Mouse (Mus musculus) layer of hippocampus, adult 18-20 months (tissue): ENCODE measurements around the gene Polr2j. TPM values are rescaled to one million over a fixed set of nuclear protein-coding genes. Genes with fewer than 3 reads are reported as not detected.

Experiments used
- DNase-seq, 2 experiments: peaks; one replicate each; pipeline ENCODE4 v3.0.0; 2022; ENCODE audit warnings: low spot score in 2 of 2
- microRNA-seq, 2 experiments: library from miRNA; unstranded; fragments of <30 nt; microRNA quantifications; one replicate each; pipeline ENCODE4 v1.2.0; 2021
- total RNA-seq, 2 experiments: library from RNA; stranded (reverse); gene quantifications; 2 replicates each; pipeline ENCODE4 v1.2.3; 2021

Polr2j gene
- total RNA-seq, 2 experiments from 2014 or later = 77.4 to 79.3 TPM

DNA sequence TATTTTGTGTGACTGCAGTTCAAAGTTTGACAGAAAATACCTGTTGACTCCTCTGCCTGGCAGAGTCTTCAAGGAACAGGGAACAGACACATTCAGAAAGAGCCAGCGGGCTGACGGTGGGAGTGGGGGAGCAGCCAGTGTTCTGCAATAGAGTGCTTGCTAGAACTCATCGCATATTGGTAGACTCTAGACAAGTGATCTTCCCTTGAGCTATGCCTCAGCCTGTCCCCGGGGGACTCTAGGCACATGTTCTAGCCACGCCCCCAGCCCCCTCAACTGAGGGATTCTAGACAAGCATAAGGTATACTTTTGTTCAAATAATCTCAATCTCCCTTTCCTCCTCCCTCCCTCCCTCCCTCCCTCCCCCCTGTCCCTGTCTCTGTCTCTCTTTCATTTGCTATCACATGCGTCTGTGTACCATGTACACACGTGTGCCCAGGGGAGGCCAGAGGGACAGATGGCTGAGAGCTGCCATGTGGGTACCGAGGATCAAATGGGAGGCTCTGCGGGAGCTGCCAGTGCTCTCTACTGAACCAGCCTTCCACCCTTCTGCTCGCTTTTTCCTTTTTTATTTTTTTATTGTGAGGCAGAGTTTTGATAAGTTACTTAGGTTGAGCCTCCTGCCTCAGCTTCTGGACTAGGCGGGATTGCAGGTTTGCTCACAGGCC is 47.5 kb downstream of the Polr2j start:
- peak; percentile 54 to 80 for DNase-seq

DNA sequence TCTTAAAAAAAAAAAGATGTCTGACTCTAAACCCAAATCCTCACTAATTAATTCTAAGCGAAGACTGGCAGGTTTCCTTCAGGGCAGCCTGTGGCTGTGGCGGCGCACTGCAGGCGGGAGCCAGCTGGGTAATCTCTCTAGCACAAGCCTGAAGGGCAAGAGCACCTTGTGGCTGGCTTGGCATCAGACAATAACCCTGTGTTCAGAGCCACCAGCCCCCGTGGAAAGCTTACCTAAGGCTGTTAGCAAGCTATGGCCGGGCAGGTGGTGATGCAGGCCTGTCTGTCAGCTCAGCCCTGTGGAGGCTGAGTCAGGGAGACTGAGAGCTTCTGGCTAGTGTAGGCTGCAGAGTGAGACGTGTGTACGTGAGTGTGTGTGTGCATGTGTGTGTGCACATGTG is 48.8 kb downstream of the Polr2j start:
- DNase-seq = no peak

DNA sequence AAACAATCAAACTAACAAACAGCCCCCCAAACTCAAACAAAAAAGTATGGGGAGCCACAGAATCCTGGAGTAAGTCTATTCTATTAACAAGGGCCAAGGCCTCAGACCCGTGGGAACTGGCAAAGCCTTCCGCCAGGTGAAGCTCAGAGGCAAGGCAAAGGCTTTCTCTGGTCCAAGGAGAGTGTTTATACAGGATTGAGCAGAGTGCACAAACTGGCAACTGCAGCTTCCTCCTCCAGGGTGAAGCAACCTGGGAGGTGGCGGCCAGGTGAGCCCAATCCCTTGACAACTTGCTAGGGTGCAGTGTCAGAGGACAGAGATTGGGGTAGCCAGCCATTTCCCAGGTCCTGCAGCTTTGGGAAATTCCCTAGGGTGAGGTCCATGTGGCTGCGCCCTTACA is 50.9 kb downstream of the Polr2j start:
- no peak for DNase-seq

DNA sequence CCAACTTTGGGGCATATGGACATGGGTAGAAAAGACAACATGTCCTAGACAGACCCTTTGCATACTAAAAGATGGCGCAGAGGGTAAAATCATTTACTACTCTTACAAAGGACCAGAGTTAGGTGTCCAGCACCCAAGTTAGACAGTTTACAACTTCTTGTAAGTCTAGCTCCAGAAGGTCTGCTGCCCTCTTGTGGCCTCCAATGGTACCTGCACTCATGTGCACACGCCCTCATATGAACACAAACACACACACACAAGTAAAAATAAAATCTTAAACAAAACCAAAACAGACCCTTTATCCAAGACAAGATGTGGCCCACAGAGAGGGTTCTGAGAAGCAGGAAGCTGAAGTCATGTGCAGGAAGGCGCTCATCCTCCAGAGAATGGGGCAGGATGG is 51.6 kb downstream of the Polr2j start:
- DNase-seq = no peak

DNA sequence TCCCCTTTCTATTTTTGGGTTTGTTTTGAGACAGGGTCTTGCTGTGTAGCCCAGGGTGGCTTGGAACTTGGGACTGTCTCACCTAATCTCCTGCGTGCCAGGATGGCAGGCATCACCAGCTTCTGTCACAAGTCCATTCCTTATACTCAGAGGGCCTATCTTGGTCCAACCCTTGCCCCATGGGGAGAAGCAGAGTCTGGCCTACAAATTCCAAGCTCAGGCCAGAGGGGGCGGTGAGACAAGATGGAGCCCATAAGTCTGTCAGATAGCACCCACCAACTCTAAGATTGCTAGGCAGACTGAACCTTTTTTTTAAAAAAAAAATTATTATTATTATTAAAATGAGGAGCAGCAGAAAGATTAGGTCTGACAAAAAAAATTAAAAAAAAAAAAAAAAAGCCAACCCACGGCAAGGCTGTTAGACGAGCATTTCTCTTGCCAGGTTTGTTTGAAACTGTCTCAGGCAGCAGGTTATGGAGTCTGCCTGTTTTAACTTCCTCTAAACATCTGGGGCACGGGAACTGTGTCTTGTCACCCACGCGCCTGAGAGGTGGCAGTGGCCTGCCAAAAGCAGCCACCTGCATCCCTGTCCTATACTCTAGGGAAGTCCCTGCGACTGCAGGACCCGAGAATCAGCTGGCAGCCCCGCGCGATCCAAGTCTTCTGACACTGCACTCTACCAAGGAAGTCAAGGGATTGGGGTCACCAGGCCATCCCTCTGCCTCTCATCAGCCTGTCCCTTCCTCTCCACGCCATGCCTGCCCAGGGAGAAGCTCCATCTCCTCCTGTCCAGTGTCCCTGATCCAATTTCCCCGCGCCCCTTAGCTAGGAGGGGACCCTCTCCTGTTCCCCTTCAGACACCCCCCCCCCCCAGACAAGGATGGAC is 53.4 kb downstream of the Polr2j start:
- DNase-seq = peak in 1 of 2 experiments; percentile 46

DNA sequence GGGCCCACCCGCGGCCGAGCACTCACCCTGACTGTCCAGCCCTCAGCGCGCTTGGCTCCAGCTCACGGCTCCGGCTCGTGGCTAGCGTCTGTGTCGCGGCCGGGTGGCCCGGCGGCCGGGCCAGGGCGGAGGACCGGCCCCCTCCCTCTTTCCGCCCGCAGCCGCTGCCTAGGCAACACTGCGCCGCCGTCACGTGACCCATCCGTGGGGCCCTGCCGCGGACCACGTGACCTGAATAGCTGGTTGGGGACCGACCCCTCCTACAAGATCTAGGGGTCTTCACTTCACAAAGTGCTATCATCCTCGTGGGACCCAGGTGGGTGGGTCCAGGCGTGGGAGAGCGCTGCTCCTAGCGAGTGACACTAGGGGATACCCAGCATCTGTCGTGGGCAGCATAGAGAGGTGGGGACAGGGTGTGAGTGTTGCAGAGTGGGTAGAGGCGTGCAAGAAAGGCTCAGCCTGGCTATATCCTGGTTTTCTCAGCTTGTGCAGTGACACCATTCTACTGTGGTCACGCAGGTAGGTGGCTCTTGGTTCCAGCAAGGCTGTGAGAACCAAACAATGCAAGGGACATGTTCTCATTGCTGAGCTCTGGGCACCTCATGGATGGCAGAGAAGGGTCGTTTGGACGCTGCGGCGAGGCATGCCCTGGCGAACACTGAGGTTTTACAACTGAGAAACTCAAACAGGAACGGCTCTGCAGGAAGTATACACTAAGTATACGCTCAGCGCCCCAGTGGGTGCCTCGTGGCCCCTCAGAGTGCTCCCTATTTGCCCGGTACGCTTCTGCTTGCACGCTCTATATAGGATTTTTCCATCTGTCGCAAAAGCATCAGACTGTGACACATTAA is 54.3 kb downstream of the Polr2j start, which contains the start of gene Orai2:
Orai2 (minus strand) TSS at position 202 of the 851 bp plus-strand sequence.
- DNase-seq = peak; percentile 83 to 92

DNA sequence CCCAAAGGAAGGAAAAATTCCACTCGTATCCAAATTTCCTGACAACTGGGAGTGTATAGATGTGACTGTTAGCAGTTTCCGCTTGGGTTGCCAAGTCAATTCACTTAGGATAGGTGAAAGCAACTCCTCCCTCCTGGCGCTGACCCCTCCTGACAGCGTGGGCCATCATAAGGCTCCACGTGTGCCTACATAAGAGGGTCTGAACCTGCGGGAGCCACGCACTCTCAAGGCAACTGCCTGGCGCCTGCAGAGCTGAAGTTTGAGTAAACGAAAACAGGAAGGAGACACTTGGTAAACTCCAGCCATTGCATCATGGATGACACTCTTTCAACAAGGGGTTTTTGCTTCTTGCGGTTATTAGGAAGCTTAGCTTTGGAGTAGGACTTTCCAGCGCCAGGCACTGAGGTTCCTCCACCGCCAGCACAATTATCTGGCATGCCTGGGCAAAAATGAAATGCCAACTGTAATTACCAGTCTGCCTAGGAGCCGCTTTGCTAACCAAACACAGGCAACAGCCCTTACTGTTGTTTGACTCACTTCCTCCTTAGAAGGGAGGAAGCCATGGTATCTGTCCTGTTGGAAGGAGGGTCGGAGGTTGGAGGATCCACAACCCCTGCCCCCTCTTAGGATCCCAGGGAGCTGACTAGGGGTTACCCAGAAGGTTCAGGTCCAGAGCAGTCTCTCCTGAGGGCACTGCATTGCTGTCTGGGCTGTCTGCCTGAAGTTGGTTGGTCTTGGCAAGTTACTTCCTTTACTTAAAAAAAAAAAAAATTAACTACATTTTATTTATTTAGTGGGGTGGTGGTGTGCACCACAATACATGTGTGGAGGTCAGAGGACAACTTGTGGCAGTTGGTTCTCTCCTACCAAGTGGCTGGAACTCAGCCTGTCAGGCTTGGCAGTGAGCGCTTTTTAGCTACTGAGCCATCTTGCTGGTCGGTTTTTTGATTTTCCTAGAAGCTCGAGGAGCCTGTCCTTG is 55.2 kb downstream of the Polr2j start:
- DNase-seq = peak; percentile 43 to 44

Small RNAs within 50 kb of the gene (microRNA-seq; reads per million reads assigned to microRNA genes)
- 0 to 2.3 reads per million in 2 experiments for gene Mir7035

Other genes starting within 250 kb of the Polr2j start
- gene Hspb1, start 228.7 kb upstream of the Polr2j start, total RNA-seq = 10 to 100 TPM; 16.7 to 22.4 TPM
- 1,000 to 10,000 TPM; 1,236 to 1,273 TPM for gene Ywhag, start 182.0 kb upstream of the Polr2j start, total RNA-seq
- gene Ssc4d, start 142.1 kb upstream of the Polr2j start, total RNA-seq = 1 to 10 TPM; 1.1 to 1.4 TPM
- not detected for gene Zp3, start 136.5 kb upstream of the Polr2j start, total RNA-seq
- 1 to 10 TPM; 8.8 to 9.2 TPM for gene Dtx2, start 121.8 kb upstream of the Polr2j start, total RNA-seq
- gene Upk3b, start 78.1 kb upstream of the Polr2j start, total RNA-seq = not detected
- gene Upk3bl, start 62.1 kb upstream of the Polr2j start, total RNA-seq = under 1 TPM in 1 of 2 experiments, not detected in 1; 0.52 TPM
- gene Rasa4, start 32.7 kb upstream of the Polr2j start, total RNA-seq = 1 to 10 TPM; 3.3 to 3.8 TPM
- 10 to 100 TPM; 14.6 to 14.9 TPM for gene Lrwd1, start 19.4 kb downstream of the Polr2j start, total RNA-seq
- gene Alkbh4, start 19.5 kb downstream of the Polr2j start, total RNA-seq = 10 to 100 TPM; 11.0 to 11.4 TPM
- gene Orai2, start 54.1 kb downstream of the Polr2j start, total RNA-seq = 100 to 1,000 TPM; 121 to 132 TPM
- gene Prkrip1, start 82.3 kb downstream of the Polr2j start, total RNA-seq = 10 to 100 TPM; 38.4 to 45.9 TPM
- 1 to 10 TPM; 6.5 to 7.7 TPM for gene Sh2b2, start 129.9 kb downstream of the Polr2j start, total RNA-seq